Mouse (Mus musculus): ENCODE measurements around the gene Copz2. TPM values are rescaled to one million over a fixed set of nuclear protein-coding genes. Genes with fewer than 3 reads are reported as not detected.
A peak's percentile ranks its signal among the peaks of the same experiment; 100 is the strongest.
"Not testable (repeated sequence)": the region's sequence is repeated elsewhere in the genome, so short reads cannot be mapped to it uniquely, and the experiment has no call there.

Copz2 gene
- polyA plus RNA-seq, 1 experiment from 2014 or later: 25.6 TPM

GRCm38 (mm10) chr11:96831516-96831915 lies 18.2 kb upstream of the Copz2 start:
- no peak for DNase-seq (ENCODE audit: extremely low spot score, low spot score)
- Histone ChIP-seq H3K27me3 (ENCODE audit: poor library complexity, severe bottlenecking) (no peaks in the 10 kb centered on the region), H3K27ac (no peak overlapping the region), H3K36me3 (replicated peaks) (peaks cover 17% of the 10 kb centered on the region), H3K4me1 (peaks cover 37% of the 10 kb centered on the region), H3K9me3 (no peaks in the 10 kb centered on the region), H3K4me3 (no peak overlapping the region)
- WGBS: 82% methylated on average over 4 of the region's 4 CpGs

- no peaks in the 10 kb centered on the region for H3K9me3 ChIP-seq
- H3K27ac ChIP-seq: no peak overlapping the region
- no peaks in the 10 kb centered on the region for H3K27me3 ChIP-seq (ENCODE audit: poor library complexity, severe bottlenecking)
- no peak for DNase-seq (ENCODE audit: extremely low spot score, low spot score)
- no peak overlapping the region for H3K4me3 ChIP-seq
- 91% methylated on average over 3 of the region's 3 CpGs for WGBS
- peaks cover 7% of the 10 kb centered on the region for H3K36me3 ChIP-seq (replicated peaks)
- H3K4me1 ChIP-seq: peaks cover 31% of the 10 kb centered on the region
Observed at GRCm38 (mm10) chr11:96832541-96832940, 17.1 kb upstream of the Copz2 start.

- Histone ChIP-seq H3K4me1 (peaks cover 31% of the 10 kb centered on the region), H3K9me3 (no peaks in the 10 kb centered on the region), H3K4me3 (no peak overlapping the region), H3K27me3 (ENCODE audit: poor library complexity, severe bottlenecking) (no peaks in the 10 kb centered on the region), H3K27ac (no peak overlapping the region), H3K36me3 (replicated peaks) (peaks cover 2% of the 10 kb centered on the region)
- 61% methylated on average over 2 of the region's 2 CpGs for WGBS
- DNase-seq (ENCODE audit: extremely low spot score, low spot score): no peak
Observed at GRCm38 (mm10) chr11:96832973-96833372, 16.7 kb upstream of the Copz2 start.

GRCm38 (mm10) chr11:96834127-96834526 lies 15.5 kb upstream of the Copz2 start:
- 97% methylated on average over 1 of the region's 1 CpGs for WGBS
- DNase-seq (ENCODE audit: extremely low spot score, low spot score): no peak
- H3K36me3 ChIP-seq (replicated peaks): no peaks in the 10 kb centered on the region
- H3K4me1 ChIP-seq: peaks cover 24% of the 10 kb centered on the region
- no peak overlapping the region for H3K4me3 ChIP-seq
- no peaks in the 10 kb centered on the region for H3K9me3 ChIP-seq
- H3K27me3 ChIP-seq (ENCODE audit: poor library complexity, severe bottlenecking): no peaks in the 10 kb centered on the region
- no peak overlapping the region for H3K27ac ChIP-seq

GRCm38 (mm10) chr11:96837298-96837697 lies 12.4 kb upstream of the Copz2 start:
- Histone ChIP-seq H3K4me3 (no peak overlapping the region), H3K9me3 (no peaks in the 10 kb centered on the region), H3K27ac (no peak overlapping the region), H3K36me3 (replicated peaks) (no peaks in the 10 kb centered on the region), H3K27me3 (ENCODE audit: poor library complexity, severe bottlenecking) (no peaks in the 10 kb centered on the region), H3K4me1 (peaks cover 19% of the 10 kb centered on the region)
- WGBS: 36% methylated on average over 9 of the region's 9 CpGs
- no peak for DNase-seq (ENCODE audit: extremely low spot score, low spot score)

GRCm38 (mm10) chr11:96838341-96838740 lies 11.3 kb upstream of the Copz2 start:
- peaks cover 19% of the 10 kb centered on the region for H3K4me1 ChIP-seq
- 65% methylated on average over 4 of the region's 4 CpGs for WGBS
- no peak overlapping the region for H3K27ac ChIP-seq
- no peak for DNase-seq (ENCODE audit: extremely low spot score, low spot score)
- no peak overlapping the region for H3K4me3 ChIP-seq
- H3K36me3 ChIP-seq (replicated peaks): no peaks in the 10 kb centered on the region
- H3K9me3 ChIP-seq: no peaks in the 10 kb centered on the region
- H3K27me3 ChIP-seq (ENCODE audit: poor library complexity, severe bottlenecking): no peaks in the 10 kb centered on the region

GRCm38 (mm10) chr11:96839428-96839827 lies 10.2 kb upstream of the Copz2 start:
- no peak overlapping the region for H3K4me3 ChIP-seq
- 86% methylated on average over 7 of the region's 7 CpGs for WGBS
- no peaks in the 10 kb centered on the region for H3K36me3 ChIP-seq (replicated peaks)
- no peak for DNase-seq (ENCODE audit: extremely low spot score, low spot score)
- H3K27me3 ChIP-seq (ENCODE audit: poor library complexity, severe bottlenecking): no peaks in the 10 kb centered on the region
- H3K9me3 ChIP-seq: no peaks in the 10 kb centered on the region
- peaks cover 19% of the 10 kb centered on the region for H3K4me1 ChIP-seq
- no peak overlapping the region for H3K27ac ChIP-seq

GRCm38 (mm10) chr11:96839877-96840276 lies 9.8 kb upstream of the Copz2 start:
- DNase-seq (ENCODE audit: extremely low spot score, low spot score): no peak
- H3K36me3 ChIP-seq (replicated peaks): no peaks in the 10 kb centered on the region
- no peak overlapping the region for H3K4me3 ChIP-seq
- H3K4me1 ChIP-seq: peaks cover 19% of the 10 kb centered on the region
- WGBS: 81% methylated on average over 3 of the region's 3 CpGs
- H3K27me3 ChIP-seq (ENCODE audit: poor library complexity, severe bottlenecking): no peaks in the 10 kb centered on the region
- H3K9me3 ChIP-seq: no peaks in the 10 kb centered on the region
- no peak overlapping the region for H3K27ac ChIP-seq

GRCm38 (mm10) chr11:96840290-96840689 lies 9.4 kb upstream of the Copz2 start:
- H3K4me1 ChIP-seq: peaks cover 19% of the 10 kb centered on the region
- H3K27me3 ChIP-seq (ENCODE audit: poor library complexity, severe bottlenecking): no peaks in the 10 kb centered on the region
- 56% methylated on average over 8 of the region's 8 CpGs for WGBS
- H3K36me3 ChIP-seq (replicated peaks): no peaks in the 10 kb centered on the region
- H3K9me3 ChIP-seq: no peaks in the 10 kb centered on the region
- no peak overlapping the region for H3K4me3 ChIP-seq
- DNase-seq (ENCODE audit: extremely low spot score, low spot score): no peak
- H3K27ac ChIP-seq: no peak overlapping the region

- Histone ChIP-seq H3K27me3 (ENCODE audit: poor library complexity, severe bottlenecking) (no peaks in the 10 kb centered on the region), H3K4me1 (peaks cover 17% of the 10 kb centered on the region), H3K36me3 (replicated peaks) (no peaks in the 10 kb centered on the region), H3K4me3 (no peak overlapping the region), H3K27ac (no peak overlapping the region), H3K9me3 (no peaks in the 10 kb centered on the region)
- 62% methylated on average over 3 of the region's 3 CpGs for WGBS
- no peak for DNase-seq (ENCODE audit: extremely low spot score, low spot score)
Observed at GRCm38 (mm10) chr11:96843627-96844026, 6.0 kb upstream of the Copz2 start.

- H3K4me1 ChIP-seq: peaks cover 29% of the 10 kb centered on the region
- no peak overlapping the region for H3K27ac ChIP-seq
- peaks cover 18% of the 10 kb centered on the region for H3K27me3 ChIP-seq (ENCODE audit: poor library complexity, severe bottlenecking)
- no peak for DNase-seq (ENCODE audit: extremely low spot score, low spot score)
- H3K36me3 ChIP-seq (replicated peaks): no peaks in the 10 kb centered on the region
- 65% methylated on average over 3 of the region's 3 CpGs for WGBS
- no peaks in the 10 kb centered on the region for H3K9me3 ChIP-seq
- H3K4me3 ChIP-seq: no peak overlapping the region
Observed at GRCm38 (mm10) chr11:96847240-96847639, 2.4 kb upstream of the Copz2 start.

- no peak overlapping the region for H3K27ac ChIP-seq
- H3K27me3 ChIP-seq (ENCODE audit: poor library complexity, severe bottlenecking): peaks cover 18% of the 10 kb centered on the region
- H3K9me3 ChIP-seq: no peaks in the 10 kb centered on the region
- WGBS: 69% methylated on average over 9 of the region's 9 CpGs
- no peak for DNase-seq (ENCODE audit: extremely low spot score, low spot score)
- peaks cover 29% of the 10 kb centered on the region for H3K4me1 ChIP-seq
- no peaks in the 10 kb centered on the region for H3K36me3 ChIP-seq (replicated peaks)
- H3K4me3 ChIP-seq: no peak overlapping the region
Observed at GRCm38 (mm10) chr11:96848694-96849093, 976 bp upstream of the Copz2 start.

GRCm38 (mm10) chr11:96849145-96849544 lies 525 bp upstream of the Copz2 start:
- DNase-seq (ENCODE audit: extremely low spot score, low spot score); H3K9me3 ChIP-seq; H3K36me3 ChIP-seq (replicated peaks): not testable (repeated sequence)
- WGBS: 75% methylated on average over 5 of the region's 5 CpGs
- peak overlapping the region; percentile 82; the same call in 1 of the 2 replicates for H3K27ac ChIP-seq
- H3K4me1 ChIP-seq: peaks cover 29% of the 10 kb centered on the region
- H3K27me3 ChIP-seq (ENCODE audit: poor library complexity, severe bottlenecking): peaks cover 18% of the 10 kb centered on the region
- peak overlapping the region; percentile 78 for H3K4me3 ChIP-seq

- DNase-seq (ENCODE audit: extremely low spot score, low spot score): no peak
- WGBS: 82% methylated on average over 5 of the region's 5 CpGs
Observed at GRCm38 (mm10) chr11:96857446-96857845, 7.8 kb downstream of the Copz2 start.

More at GRCm38 (mm10) chr11:96857446-96857845, 7.8 kb downstream of the Copz2 start:
- Histone ChIP-seq H3K4me3 (no peak overlapping the region), H3K27me3 (ENCODE audit: poor library complexity, severe bottlenecking) (peaks cover 10% of the 10 kb centered on the region), H3K36me3 (replicated peaks) (no peaks in the 10 kb centered on the region), H3K27ac (no peak overlapping the region), H3K9me3 (no peaks in the 10 kb centered on the region), H3K4me1 (peaks cover 26% of the 10 kb centered on the region)
